Mouse (Mus musculus) myocyte (in vitro differentiated cells): Measurements from ENCODE around the gene Ube2cbp. TPM values are rescaled to one million over a fixed set of nuclear protein-coding genes. Genes with fewer than 3 reads are reported as not detected.

Experiments used
- H3K27me3 ChIP-seq: one replicate; pipeline ENCODE4 v1.6.1; 2011; ENCODE audit not compliant: control insufficient read depth, insufficient read depth, insufficient read length
- H3K36me3 ChIP-seq: one replicate; pipeline ENCODE4 v1.6.1; 2011; ENCODE audit not compliant: control insufficient read depth, insufficient read depth
- H3K4me2 ChIP-seq: one replicate; pipeline ENCODE4 v1.6.1; 2011; ENCODE audit warnings: low read depth, control low read depth
- H3K4me3 ChIP-seq: one replicate; pipeline ENCODE4 v1.5.1; 2011; ENCODE audit warnings: mild to moderate bottlenecking, control low read depth, moderate library complexity
- H3K79me2 ChIP-seq: one replicate; pipeline ENCODE4 v1.6.1; 2011; ENCODE audit not compliant: control insufficient read depth, insufficient read depth
- H3ac ChIP-seq: one replicate; pipeline ENCODE4 v1.6.1; 2011; ENCODE audit not compliant: control insufficient read depth, insufficient read length
- CEBPB ChIP-seq: IDR thresholded peaks from 2 replicates; pipeline ENCODE4 v1.6.1; 2011; ENCODE audit warnings: mild to moderate bottlenecking, moderate library complexity; ENCODE audit not compliant: poor library complexity, insufficient read depth, severe bottlenecking
- E2F4 ChIP-seq: IDR thresholded peaks from one replicate; pipeline ENCODE4 v1.6.1; 2011; ENCODE audit warnings: mild to moderate bottlenecking, control low read depth, moderate library complexity; ENCODE audit not compliant: insufficient read depth
- MAX ChIP-seq: IDR thresholded peaks from one replicate; pipeline ENCODE4 v1.6.1; 2011; ENCODE audit warnings: low read depth, mild to moderate bottlenecking, control low read depth
- MYOD1 ChIP-seq, 3 experiments: IDR thresholded peaks; one replicate each; pipeline ENCODE4 v1.6.1; 2011; ENCODE audit warnings: control low read depth in 2 of 3, low read depth in 2 of 3, mild to moderate bottlenecking in 2 of 3, moderate library complexity in 1 of 3; ENCODE audit not compliant: insufficient read length in 2 of 3, control insufficient read depth in 1 of 3
- MYOG ChIP-seq, 3 experiments: IDR thresholded peaks; one replicate each; pipeline ENCODE4 v1.6.1; 2011; ENCODE audit warnings: control low read depth in 2 of 3, low read depth in 2 of 3, mild to moderate bottlenecking in 2 of 3; ENCODE audit not compliant: insufficient read length in 2 of 3, control insufficient read depth in 1 of 3, insufficient read depth in 1 of 3
- POLR2A ChIP-seq: IDR thresholded peaks from one replicate; pipeline ENCODE4 v1.6.1; 2011; ENCODE audit warnings: low read depth, mild to moderate bottlenecking, control low read depth, moderate library complexity; ENCODE audit not compliant: insufficient read length
- POLR2AphosphoS2 ChIP-seq: IDR thresholded peaks from one replicate; pipeline ENCODE4 v1.6.1; 2011; ENCODE audit warnings: low read depth, control low read depth; ENCODE audit not compliant: insufficient read length
- REST ChIP-seq: IDR thresholded peaks from one replicate; pipeline ENCODE4 v1.6.1; 2011; ENCODE audit warnings: mild to moderate bottlenecking, control low read depth, moderate library complexity; ENCODE audit not compliant: insufficient read depth, insufficient read length
- SRF ChIP-seq: IDR thresholded peaks from one replicate; pipeline ENCODE4 v1.6.1; 2011; ENCODE audit warnings: low read depth; ENCODE audit not compliant: control insufficient read depth, insufficient read length
- TCF12 ChIP-seq: IDR thresholded peaks from one replicate; pipeline ENCODE4 v1.6.1; 2011; ENCODE audit warnings: mild to moderate bottlenecking, control low read depth; ENCODE audit not compliant: poor library complexity, insufficient read depth, severe bottlenecking
- TCF3 ChIP-seq: IDR thresholded peaks from one replicate; pipeline ENCODE4 v1.6.1; 2011; ENCODE audit warnings: low read depth, control low read depth; ENCODE audit not compliant: insufficient read length
- USF1 ChIP-seq: IDR thresholded peaks from one replicate; pipeline ENCODE4 v1.6.1; 2011; ENCODE audit warnings: low read depth, mild to moderate bottlenecking, control low read depth, moderate library complexity
- polyA plus RNA-seq: library from polyadenylated mRNA; unstranded; fragments of >200 nt; fragmentation: generic; extraction: Trizol; gene quantifications from one replicate; pipeline ENCODE4 v1.2.1, GENCODE M21; 2012; ENCODE audit warnings: missing spikeins

The Ube2cbp gene
- polyA plus RNA-seq, 1 experiment, result 4.4 TPM

GRCm38 (mm10) chr9:86319516-86320140 is 145.1 kb downstream of the Ube2cbp start:
- H3K27me3 ChIP-seq, result no peaks in the 10 kb centered on the region
- no peak overlapping the region for H3K4me3 ChIP-seq
- no peaks in the 10 kb centered on the region for H3K79me2 ChIP-seq
- no peaks in the 10 kb centered on the region for H3K36me3 ChIP-seq
- H3ac ChIP-seq, result no peak overlapping the region
- H3K4me2 ChIP-seq, result no peak overlapping the region
- TF ChIP-seq POLR2A (no peak), TCF3 (no peak), MYOG (IDR thresholded peaks at IDR 0.05; ENCODE audit: control insufficient read depth in 1 of 3, insufficient read depth in 1 of 3, insufficient read length in 2 of 3, low read depth in 2 of 3) (no peak), POLR2AphosphoS2 (no peak), REST (no peak), TCF12 (no peak), MYOD1 (IDR thresholded peaks at IDR 0.05; ENCODE audit: control insufficient read depth in 1 of 3, insufficient read length in 2 of 3, low read depth in 2 of 3) (no peak), E2F4 (no peak), CEBPB (no peak), SRF (no peak), USF1 (no peak), MAX (no peak)

DNA sequence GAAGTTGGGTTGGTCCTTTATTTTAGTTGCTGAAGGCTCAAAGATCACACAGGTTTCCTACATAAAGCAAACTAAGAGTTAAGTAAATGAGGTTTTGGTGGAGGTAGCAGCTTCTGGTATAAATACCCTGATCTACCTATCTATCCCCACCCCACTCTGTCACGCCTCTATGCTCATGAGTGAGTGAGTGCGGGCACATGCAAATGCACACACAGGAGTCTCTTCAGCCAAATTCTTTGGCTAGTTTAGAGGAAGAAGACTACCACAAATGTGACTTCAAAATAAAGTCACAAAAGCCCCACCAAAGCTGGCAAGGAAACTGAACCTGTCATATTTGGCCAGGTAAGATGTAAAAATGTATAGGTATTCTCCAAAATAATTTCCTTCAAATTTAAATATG is 149.1 kb downstream of the Ube2cbp start:
- no peaks in the 10 kb centered on the region for H3K36me3 ChIP-seq
- TF ChIP-seq E2F4 (no peak), MYOG (IDR thresholded peaks at IDR 0.05; ENCODE audit: control insufficient read depth in 1 of 3, insufficient read depth in 1 of 3, insufficient read length in 2 of 3, low read depth in 2 of 3) (no peak), USF1 (no peak), POLR2A (no peak), MAX (no peak), TCF12 (no peak), TCF3 (no peak), CEBPB (no peak), MYOD1 (IDR thresholded peaks at IDR 0.05; ENCODE audit: control insufficient read depth in 1 of 3, insufficient read length in 2 of 3, low read depth in 2 of 3) (no peak), POLR2AphosphoS2 (no peak), REST (no peak), SRF (no peak)
- no peaks in the 10 kb centered on the region for H3K79me2 ChIP-seq
- no peak overlapping the region for H3K4me3 ChIP-seq
- H3K4me2 ChIP-seq, result no peak overlapping the region
- H3K27me3 ChIP-seq, result no peaks in the 10 kb centered on the region
- no peak overlapping the region for H3ac ChIP-seq

DNA sequence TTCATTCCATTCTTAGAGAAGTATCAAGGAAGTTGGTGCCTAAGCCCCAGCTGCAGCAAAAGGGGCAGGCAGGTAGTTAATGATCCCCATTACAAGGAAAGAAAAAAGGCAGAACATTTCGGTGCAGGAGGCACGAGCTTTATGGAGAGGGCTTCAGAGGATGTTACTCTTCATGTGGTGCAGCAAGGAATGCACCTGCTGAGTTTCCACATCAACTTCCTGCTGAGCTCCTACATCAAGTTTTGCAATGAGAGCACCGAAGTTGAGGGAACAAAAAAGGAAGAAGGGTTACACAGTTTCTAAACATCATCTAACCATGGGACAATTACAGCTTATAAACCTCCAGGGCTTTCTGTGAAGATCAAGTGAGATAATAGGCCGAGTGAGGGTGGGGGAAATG is 156.1 kb downstream of the Ube2cbp start:
- no peak for TF ChIP-seq TCF12
- TF ChIP-seq E2F4, result no peak
- TF ChIP-seq POLR2A, result no peak
- TF ChIP-seq POLR2AphosphoS2, result no peak
- TF ChIP-seq TCF3, result no peak
- TF ChIP-seq SRF, result no peak
- TF ChIP-seq CEBPB, result no peak
- no peak for TF ChIP-seq REST
- no peak for TF ChIP-seq USF1
- TF ChIP-seq MYOG (IDR thresholded peaks at IDR 0.05; ENCODE audit: control insufficient read depth in 1 of 3, insufficient read depth in 1 of 3, insufficient read length in 2 of 3, low read depth in 2 of 3), result no peak
- no peak for TF ChIP-seq MYOD1 (IDR thresholded peaks at IDR 0.05; ENCODE audit: control insufficient read depth in 1 of 3, insufficient read length in 2 of 3, low read depth in 2 of 3)
- TF ChIP-seq MAX, result no peak
- no peaks in the 10 kb centered on the region for H3K79me2 ChIP-seq
- H3K4me3 ChIP-seq, result no peak overlapping the region
- no peak overlapping the region for H3K4me2 ChIP-seq
- no peak overlapping the region for H3ac ChIP-seq
- H3K27me3 ChIP-seq, result no peaks in the 10 kb centered on the region
- H3K36me3 ChIP-seq, result no peaks in the 10 kb centered on the region

GRCm38 (mm10) chr9:86306556-86306955 is 158.2 kb downstream of the Ube2cbp start:
- Histone ChIP-seq H3K36me3 (no peaks in the 10 kb centered on the region), H3K4me2 (no peak overlapping the region), H3ac (no peak overlapping the region), H3K27me3 (no peaks in the 10 kb centered on the region), H3K4me3 (no peak overlapping the region), H3K79me2 (no peaks in the 10 kb centered on the region)
- TF ChIP-seq REST (no peak), POLR2AphosphoS2 (no peak), SRF (no peak), TCF12 (no peak), CEBPB (no peak), MYOD1 (IDR thresholded peaks at IDR 0.05; ENCODE audit: control insufficient read depth in 1 of 3, insufficient read length in 2 of 3, low read depth in 2 of 3) (no peak), E2F4 (no peak), POLR2A (no peak), USF1 (no peak), MAX (no peak), MYOG (IDR thresholded peaks at IDR 0.05; ENCODE audit: control insufficient read depth in 1 of 3, insufficient read depth in 1 of 3, insufficient read length in 2 of 3, low read depth in 2 of 3) (no peak), TCF3 (no peak)
